Mouse (Mus musculus): ENCODE data around the gene Ogfr. TPM values are rescaled to one million over a fixed set of nuclear protein-coding genes. Genes with fewer than 3 reads are reported as not detected.

The Ogfr gene
- polyA plus RNA-seq, 1 experiment = 40.6 TPM

DNA sequence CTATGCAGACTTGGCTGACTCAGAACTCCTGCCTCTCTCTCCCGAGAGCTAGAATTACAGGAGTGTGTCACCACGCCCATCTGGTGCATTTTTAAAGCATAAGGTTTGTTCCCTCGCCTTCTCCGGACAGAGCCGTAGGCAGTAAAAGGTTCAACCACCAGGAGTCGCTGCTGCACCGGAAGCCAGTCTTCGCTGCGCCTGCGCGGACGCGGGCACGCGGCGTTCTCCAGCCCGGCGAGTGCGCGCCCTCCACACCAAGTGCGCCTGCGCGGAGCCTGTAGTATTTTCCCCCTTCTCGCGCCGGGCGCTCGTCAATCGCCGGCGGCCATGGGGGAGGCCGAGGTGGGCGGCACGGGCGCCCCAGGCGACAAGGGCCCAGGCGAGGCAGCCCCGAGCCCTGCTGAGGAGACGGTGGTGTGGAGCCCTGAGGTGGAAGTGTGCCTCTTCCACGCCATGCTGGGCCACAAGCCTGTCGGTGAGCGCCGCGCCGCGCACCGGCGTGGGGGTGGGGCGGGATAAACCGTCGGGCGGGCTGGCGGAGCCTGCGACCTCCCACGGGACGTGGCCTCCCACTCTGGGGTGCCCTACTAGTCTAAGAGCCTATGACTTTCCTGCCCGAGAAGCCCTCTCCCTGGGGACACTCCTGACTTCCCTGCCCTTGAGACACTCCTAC is 6.4 kb upstream of the Ogfr start:
- under 1% methylated on average over 57 of the region's 57 CpGs for WGBS
- H3K4me3 ChIP-seq (replicated peaks; ENCODE audit: control insufficient read depth, low read depth, low read length) = peak overlapping the region; percentile 95
- TF ChIP-seq CTCF (IDR thresholded peaks at IDR 0.05; ENCODE audit: control insufficient read depth, insufficient read depth, low read length) = peak; percentile 96
- peak; percentile 80; the same call in 1 of the 2 replicates for TF ChIP-seq POLR2A (IDR thresholded peaks at IDR 0.05; ENCODE audit: borderline replicate concordance, control insufficient read depth, low read depth, low read length)
- H3K4me1 ChIP-seq (ENCODE audit: control insufficient read depth, insufficient read depth, low read length) = peaks cover 5% of the 10 kb centered on the region
- peak overlapping the region; percentile 82 for H3K27ac ChIP-seq (ENCODE audit: control insufficient read depth, insufficient read depth, low read depth, low read length, poor library complexity)

DNA sequence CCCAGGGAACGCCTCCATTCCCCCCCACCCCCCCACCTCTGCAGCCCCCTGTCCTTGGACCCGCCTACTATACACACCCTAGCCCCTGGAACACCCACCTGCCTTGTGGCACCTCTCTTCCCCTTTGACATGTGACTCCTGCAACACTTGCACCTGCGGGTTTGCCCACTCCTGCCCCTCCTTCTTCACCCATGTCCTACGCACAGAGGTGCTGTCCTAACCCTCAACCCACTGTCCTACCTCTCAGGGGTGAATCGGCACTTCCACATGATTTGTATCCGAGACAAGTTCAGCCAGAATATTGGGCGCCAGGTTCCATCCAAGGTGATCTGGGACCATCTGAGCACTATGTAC is 5.9 kb upstream of the Ogfr start:
- no peak overlapping the region for H3K27ac ChIP-seq (ENCODE audit: control insufficient read depth, insufficient read depth, low read depth, low read length, poor library complexity)
- 8% methylated on average over 7 of the region's 7 CpGs for WGBS

DNA sequence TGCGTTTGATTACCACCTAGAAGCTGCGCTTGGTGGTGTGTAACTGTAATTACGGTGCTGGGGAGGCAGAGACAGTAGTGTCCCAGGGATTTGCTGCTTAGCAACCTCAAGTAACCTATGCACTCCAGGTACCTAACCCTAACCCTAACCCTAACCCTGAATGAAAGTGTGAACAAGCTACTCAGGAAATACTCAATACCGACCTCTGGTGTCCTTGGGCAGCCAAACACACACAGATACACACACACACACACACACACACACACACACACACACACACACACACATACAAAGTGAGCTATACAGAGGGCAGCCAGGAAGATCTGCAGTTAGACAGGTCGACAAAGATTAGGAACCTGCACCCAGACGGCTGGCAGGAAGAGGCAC is 316 bp upstream of the Ogfr start:
- 46% methylated on average over 6 of the region's 6 CpGs for WGBS
- TF ChIP-seq POLR2A (IDR thresholded peaks at IDR 0.05; ENCODE audit: borderline replicate concordance, control insufficient read depth, low read depth, low read length) (no peak), CTCF (IDR thresholded peaks at IDR 0.05; ENCODE audit: control insufficient read depth, insufficient read depth, low read length) (no peak)
- Histone ChIP-seq H3K4me3 (replicated peaks; ENCODE audit: control insufficient read depth, low read depth, low read length) (peak overlapping the region; percentile 99), H3K4me1 (ENCODE audit: control insufficient read depth, insufficient read depth, low read length) (no peaks in the 10 kb centered on the region), H3K27ac (ENCODE audit: control insufficient read depth, insufficient read depth, low read depth, low read length, poor library complexity) (peak overlapping the region; percentile 72; the same call in 1 of the 2 replicates)

More for the DNA sequence above, 5.9 kb upstream of the Ogfr start:
- Histone ChIP-seq H3K4me3 (replicated peaks; ENCODE audit: control insufficient read depth, low read depth, low read length) (peak overlapping the region; percentile 95), H3K4me1 (ENCODE audit: control insufficient read depth, insufficient read depth, low read length) (peaks cover 5% of the 10 kb centered on the region)
- TF ChIP-seq CTCF (IDR thresholded peaks at IDR 0.05; ENCODE audit: control insufficient read depth, insufficient read depth, low read length) (no peak), POLR2A (IDR thresholded peaks at IDR 0.05; ENCODE audit: borderline replicate concordance, control insufficient read depth, low read depth, low read length) (no peak)

DNA sequence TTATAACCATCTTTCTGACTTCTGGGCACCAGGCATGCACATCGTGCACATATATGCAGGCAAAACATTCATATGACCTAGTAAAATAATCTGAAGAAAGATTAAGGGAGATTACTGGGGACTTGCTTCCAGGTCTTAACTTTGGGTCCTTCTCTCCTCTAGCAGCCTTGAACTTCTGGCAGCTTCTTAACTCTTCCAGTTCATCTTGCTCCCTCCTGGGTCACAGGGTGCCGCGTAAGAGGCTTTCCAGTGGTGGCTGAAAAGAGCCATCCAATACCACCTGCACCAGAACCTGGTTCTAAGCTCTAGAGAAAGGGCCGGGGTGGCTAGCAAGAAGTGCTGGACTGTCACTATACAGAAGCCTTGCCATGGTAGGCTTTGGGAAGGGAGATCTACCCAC is 8.4 kb downstream of the Ogfr start, which contains the start of gene Col9a3:
TSS of gene Col9a3 (plus strand) at position 301 of the 400 bp plus-strand sequence.
- Histone ChIP-seq H3K27ac (ENCODE audit: control insufficient read depth, insufficient read depth, low read depth, low read length, poor library complexity) (no peak within 1 kb of the TSS), H3K4me3 (replicated peaks; ENCODE audit: control insufficient read depth, low read depth, low read length) (no peak within 1 kb of the TSS), H3K4me1 (ENCODE audit: control insufficient read depth, insufficient read depth, low read length) (no peaks in the 10 kb centered on the region)
- 60% methylated on average over 4 of the region's 4 CpGs for WGBS
- TF ChIP-seq POLR2A (IDR thresholded peaks at IDR 0.05; ENCODE audit: borderline replicate concordance, control insufficient read depth, low read depth, low read length) (no peak), CTCF (IDR thresholded peaks at IDR 0.05; ENCODE audit: control insufficient read depth, insufficient read depth, low read length) (no peak)

DNA sequence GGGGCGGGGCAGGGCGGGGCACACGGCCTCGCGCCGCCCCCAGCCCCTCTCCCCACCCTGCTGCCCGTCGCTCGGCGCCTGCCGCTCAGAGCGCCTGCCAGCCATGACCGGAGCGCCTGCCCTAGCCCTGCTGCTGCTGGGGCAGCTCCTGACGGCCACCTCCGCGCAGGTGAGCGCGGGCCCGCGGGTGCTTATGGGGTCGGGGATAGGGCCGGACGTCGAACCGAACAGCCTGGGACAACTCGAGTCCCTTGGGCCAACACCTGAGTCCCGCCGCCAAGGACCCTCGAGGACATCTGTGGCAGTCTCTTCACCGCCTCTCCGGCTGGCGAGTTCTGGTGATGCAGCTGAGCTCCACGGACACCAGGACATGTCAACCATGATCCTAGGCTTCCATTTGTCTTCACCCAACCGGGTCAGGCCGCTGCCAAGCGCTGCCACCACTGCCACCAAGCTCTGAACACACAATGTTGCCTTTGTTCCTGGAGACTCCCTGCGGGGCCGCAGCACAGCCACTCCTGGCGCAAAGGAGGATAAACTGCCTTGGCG is 9.2 kb downstream of the Ogfr start:
- 18% methylated on average over 39 of the region's 41 CpGs for WGBS
- no peak overlapping the region for H3K4me3 ChIP-seq (replicated peaks; ENCODE audit: control insufficient read depth, low read depth, low read length)
- no peaks in the 10 kb centered on the region for H3K4me1 ChIP-seq (ENCODE audit: control insufficient read depth, insufficient read depth, low read length)
- no peak overlapping the region for H3K27ac ChIP-seq (ENCODE audit: control insufficient read depth, insufficient read depth, low read depth, low read length, poor library complexity)
- TF ChIP-seq POLR2A (IDR thresholded peaks at IDR 0.05; ENCODE audit: borderline replicate concordance, control insufficient read depth, low read depth, low read length) (no peak), CTCF (IDR thresholded peaks at IDR 0.05; ENCODE audit: control insufficient read depth, insufficient read depth, low read length) (no peak)

DNA sequence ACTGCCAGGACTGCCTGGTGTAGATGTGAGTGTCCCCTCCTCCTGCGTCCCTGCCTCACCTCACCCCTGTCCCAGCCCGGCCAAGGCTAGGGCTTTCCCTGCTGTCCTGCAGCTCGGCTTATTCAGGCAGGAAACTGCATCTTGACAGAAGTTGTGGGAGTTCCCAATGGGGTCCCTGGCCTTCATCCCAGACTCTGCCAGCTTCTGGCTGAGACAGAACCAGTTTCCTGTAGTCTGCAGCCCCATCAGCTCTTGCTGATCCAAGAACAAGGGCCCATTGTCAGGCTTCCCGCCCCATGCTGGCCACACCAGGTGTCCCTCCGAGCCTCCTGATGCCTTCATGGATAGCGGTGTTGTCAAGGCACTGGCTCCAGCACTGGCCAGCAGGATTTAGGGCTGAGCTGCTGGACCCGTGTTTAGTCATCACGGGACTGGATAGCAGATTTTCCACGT is 11.6 kb downstream of the Ogfr start:
- no peak overlapping the region for H3K4me3 ChIP-seq (replicated peaks; ENCODE audit: control insufficient read depth, low read depth, low read length)
- no peaks in the 10 kb centered on the region for H3K4me1 ChIP-seq (ENCODE audit: control insufficient read depth, insufficient read depth, low read length)
- H3K27ac ChIP-seq (ENCODE audit: control insufficient read depth, insufficient read depth, low read depth, low read length, poor library complexity) = no peak overlapping the region
- TF ChIP-seq POLR2A (IDR thresholded peaks at IDR 0.05; ENCODE audit: borderline replicate concordance, control insufficient read depth, low read depth, low read length) = no peak
- no peak for TF ChIP-seq CTCF (IDR thresholded peaks at IDR 0.05; ENCODE audit: control insufficient read depth, insufficient read depth, low read length)
- 44% methylated on average over 9 of the region's 9 CpGs for WGBS

DNA sequence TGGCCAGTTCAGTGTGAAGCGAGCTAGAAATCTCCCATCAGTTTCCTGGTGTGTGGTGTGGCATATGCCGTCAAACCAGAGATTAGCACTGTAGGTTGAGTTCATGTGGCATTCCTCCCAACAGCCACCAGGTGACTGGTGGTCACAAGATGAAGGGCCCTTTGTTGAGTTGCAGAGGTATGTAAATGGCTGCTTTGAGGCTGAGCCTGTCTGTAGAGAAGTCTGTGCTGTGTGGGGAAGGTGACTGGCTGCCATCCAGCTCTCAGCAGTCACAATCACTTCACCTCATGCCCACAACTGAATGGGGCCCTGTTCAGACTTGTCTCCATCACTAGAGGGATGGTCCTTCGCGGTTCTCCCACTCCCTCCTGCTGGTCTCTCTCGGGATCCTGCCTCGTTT is 15.7 kb downstream of the Ogfr start:
- 72% methylated on average over 6 of the region's 6 CpGs for WGBS
- H3K4me1 ChIP-seq (ENCODE audit: control insufficient read depth, insufficient read depth, low read length) = no peaks in the 10 kb centered on the region
- TF ChIP-seq POLR2A (IDR thresholded peaks at IDR 0.05; ENCODE audit: borderline replicate concordance, control insufficient read depth, low read depth, low read length) = no peak
- TF ChIP-seq CTCF (IDR thresholded peaks at IDR 0.05; ENCODE audit: control insufficient read depth, insufficient read depth, low read length) = no peak
- no peak overlapping the region for H3K4me3 ChIP-seq (replicated peaks; ENCODE audit: control insufficient read depth, low read depth, low read length)
- H3K27ac ChIP-seq (ENCODE audit: control insufficient read depth, insufficient read depth, low read depth, low read length, poor library complexity) = no peak overlapping the region

DNA sequence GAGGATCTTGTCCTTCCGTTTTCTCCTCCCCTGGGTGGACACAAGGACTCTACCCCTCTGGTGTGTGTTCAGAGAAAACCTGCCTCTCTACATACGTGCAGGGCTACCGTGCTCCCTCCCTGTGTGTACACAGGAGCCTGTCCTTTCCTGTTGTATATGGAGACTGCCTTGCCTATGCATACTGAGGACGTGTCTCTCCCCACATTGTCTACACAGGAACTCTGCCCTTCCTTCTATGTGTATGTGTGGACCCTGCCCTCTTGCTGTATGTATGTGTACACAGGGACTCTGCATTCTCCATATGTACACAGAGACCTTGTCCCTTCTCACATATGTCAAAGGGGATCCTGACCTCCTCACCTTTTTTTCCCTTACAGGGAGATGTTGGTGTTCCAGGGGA is 21.2 kb downstream of the Ogfr start:
- WGBS = 60% methylated on average over 4 of the region's 4 CpGs
- Histone ChIP-seq H3K27ac (ENCODE audit: control insufficient read depth, insufficient read depth, low read depth, low read length, poor library complexity) (no peak overlapping the region), H3K4me3 (replicated peaks; ENCODE audit: control insufficient read depth, low read depth, low read length) (no peak overlapping the region), H3K4me1 (ENCODE audit: control insufficient read depth, insufficient read depth, low read length) (no peaks in the 10 kb centered on the region)
- TF ChIP-seq POLR2A (IDR thresholded peaks at IDR 0.05; ENCODE audit: borderline replicate concordance, control insufficient read depth, low read depth, low read length) (no peak), CTCF (IDR thresholded peaks at IDR 0.05; ENCODE audit: control insufficient read depth, insufficient read depth, low read length) (no peak)
